Mouse (Mus musculus) liver, embryonic 14.5 days (tissue): ENCODE measurements around the gene Camk2d.

Source experiments
- CTCF ChIP-seq: IDR thresholded peaks from 2 replicates; pipeline ENCODE4 v1.5.1; 2016; ENCODE audit warnings: antibody characterized with exemption, low read depth, control low read depth
- EP300 ChIP-seq: IDR thresholded peaks from 2 replicates; pipeline ENCODE4 v1.6.1; 2016; ENCODE audit warnings: antibody characterized with exemption, low read depth

- TF ChIP-seq CTCF, result no peak
- TF ChIP-seq EP300, result no peak
These were observed 273.5 kb downstream of the Camk2d start for GRCm38 (mm10) chr3:126869561-126869960.
